Mouse (Mus musculus) thymus, adult 2 months (tissue): ENCODE data around the gene Ccdc51. TPM values are rescaled to one million over a fixed set of nuclear protein-coding genes. Genes with fewer than 3 reads are reported as not detected.

ENCODE experiments used
- DNase-seq: peaks from one replicate; pipeline ENCODE4 v3.0.0; 2021
- H3K27ac ChIP-seq: fragments of 200-500 bp; 2 replicates; pipeline ENCODE4 v1.5.1; 2012; ENCODE audit warnings: low read length, control low read depth; ENCODE audit not compliant: control insufficient read depth, insufficient read depth
- H3K27me3 ChIP-seq: fragments of 200-500 bp; 2 replicates; pipeline ENCODE4 v1.6.1; 2012; ENCODE audit warnings: mild to moderate bottlenecking, low read length, moderate library complexity, mixed read lengths; ENCODE audit not compliant: control insufficient read depth, insufficient read depth
- H3K36me3 ChIP-seq: fragments of 200-500 bp; 2 replicates; pipeline ENCODE4 v1.6.1; 2012; ENCODE audit warnings: mild to moderate bottlenecking, low read length, moderate library complexity; ENCODE audit not compliant: control insufficient read depth, insufficient read depth
- H3K4me1 ChIP-seq: fragments of 200-500 bp; replicated peaks from 2 replicates; pipeline ENCODE4 v1.6.1; 2012; ENCODE audit warnings: low read length; ENCODE audit not compliant: control insufficient read depth, insufficient read depth
- H3K4me3 ChIP-seq: fragments of 200-500 bp; 2 replicates; pipeline ENCODE4 v1.5.1; 2012; ENCODE audit warnings: mild to moderate bottlenecking, low read length, control low read depth, moderate library complexity; ENCODE audit not compliant: control insufficient read depth, insufficient read depth
- CTCF ChIP-seq: fragments of 200-500 bp; IDR thresholded peaks from 2 replicates; pipeline ENCODE4 v1.5.1; 2012; ENCODE audit warnings: mild to moderate bottlenecking, control low read depth, low read length, moderate library complexity, borderline replicate concordance; ENCODE audit not compliant: control insufficient read depth, poor library complexity, insufficient read depth; ENCODE audit errors: extremely low read depth
- POLR2A ChIP-seq: fragments of 200-500 bp; IDR thresholded peaks from 2 replicates; pipeline ENCODE4 v1.6.1; 2012; ENCODE audit warnings: mild to moderate bottlenecking, low read length, control low read depth, moderate library complexity; ENCODE audit not compliant: control insufficient read depth, poor library complexity, insufficient read depth; ENCODE audit errors: extremely low read depth
- WGBS: fragments of 180-500 bp; shearing (Covaris S2); methylation state at CpG from one replicate; pipeline ENCODE4 v1.1.7; 2018; 5-methylcytosine and 5-hydroxymethylcytosine counted together
- polyA plus RNA-seq: library from polyadenylated mRNA; depleted of rRNA; stranded (reverse); fragments of >200 nt; gene quantifications from 2 replicates; pipeline ENCODE4 v1.2.3, GENCODE M21; 2012

Gene Ccdc51
- polyA plus RNA-seq, 1 experiment = 11.9 TPM

- no peak for DNase-seq
- no peak for TF ChIP-seq POLR2A
- TF ChIP-seq CTCF = no peak
- Histone ChIP-seq H3K4me1 (no peaks in the 10 kb centered on the region), H3K4me3 (no peak overlapping the region), H3K36me3 (no peaks in the 10 kb centered on the region), H3K27ac (no peak overlapping the region), H3K27me3 (no peaks in the 10 kb centered on the region)
- 93% methylated on average over 11 of the region's 11 CpGs for WGBS
Measured at GRCm38 (mm10) chr9:109110240-109110639, 27.9 kb downstream of the Ccdc51 start.

DNA sequence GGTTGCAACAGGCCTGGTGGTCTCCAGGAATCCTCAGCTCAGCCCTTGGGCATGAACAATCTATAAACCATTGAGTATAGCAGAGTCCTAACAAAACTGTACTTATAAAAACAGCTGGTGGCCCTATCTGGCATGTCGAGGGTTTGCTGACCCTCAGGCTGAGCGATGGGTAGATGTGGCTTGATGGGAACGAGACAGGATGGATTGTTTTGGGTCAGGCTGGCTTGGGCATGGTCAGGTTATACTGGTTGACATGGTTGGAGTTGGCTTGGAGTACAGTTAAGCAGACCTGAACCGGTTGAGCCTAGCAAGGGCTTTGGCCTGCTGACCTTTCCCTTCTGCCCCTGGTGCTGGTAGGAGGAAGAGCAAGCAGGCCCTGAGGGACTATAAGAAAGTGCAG lies 28.8 kb downstream of the Ccdc51 start:
- Histone ChIP-seq H3K27me3 (no peaks in the 10 kb centered on the region), H3K36me3 (no peaks in the 10 kb centered on the region), H3K4me1 (no peaks in the 10 kb centered on the region), H3K27ac (no peak overlapping the region), H3K4me3 (no peak overlapping the region)
- no peak for TF ChIP-seq CTCF
- TF ChIP-seq POLR2A = no peak
- DNase-seq = no peak
- WGBS = 96% methylated on average over 4 of the region's 4 CpGs

DNA sequence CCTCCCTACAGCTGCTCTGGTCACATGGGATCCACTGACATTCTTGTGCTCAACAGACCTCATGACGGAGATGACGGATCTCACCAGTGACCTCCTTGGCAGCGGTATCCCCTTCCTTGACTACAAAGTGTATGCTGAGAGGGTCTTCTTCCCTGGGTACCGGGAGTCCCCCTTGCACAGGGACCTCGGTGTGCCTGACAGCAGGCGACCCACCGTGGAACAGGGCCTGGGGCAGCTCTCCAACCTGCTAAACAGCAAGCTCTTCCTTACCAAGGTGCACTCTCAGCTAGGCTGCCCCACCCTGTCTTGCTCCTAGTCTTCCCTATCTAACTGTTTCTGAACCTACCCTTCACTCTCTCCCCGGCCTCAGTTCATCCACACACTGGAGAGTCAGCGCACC lies 29.3 kb downstream of the Ccdc51 start:
- Histone ChIP-seq H3K36me3 (no peaks in the 10 kb centered on the region), H3K27me3 (no peaks in the 10 kb centered on the region), H3K27ac (no peak overlapping the region), H3K4me3 (no peak overlapping the region), H3K4me1 (no peaks in the 10 kb centered on the region)
- whole genome bisulfite sequencing = 95% methylated on average over 9 of the region's 9 CpGs
- no peak for DNase-seq
- TF ChIP-seq POLR2A = no peak
- no peak for TF ChIP-seq CTCF

- H3K4me1 ChIP-seq = no peaks in the 10 kb centered on the region
- no peak overlapping the region for H3K27ac ChIP-seq
- no peaks in the 10 kb centered on the region for H3K27me3 ChIP-seq
- no peak for TF ChIP-seq POLR2A
- TF ChIP-seq CTCF = no peak
- no peak for DNase-seq
- WGBS = 92% methylated on average over 8 of the region's 8 CpGs
- no peaks in the 10 kb centered on the region for H3K36me3 ChIP-seq
- no peak overlapping the region for H3K4me3 ChIP-seq
Measured at GRCm38 (mm10) chr9:109113331-109113730, 31.0 kb downstream of the Ccdc51 start.

- no peak overlapping the region for H3K27ac ChIP-seq
- TF ChIP-seq POLR2A (no peak), CTCF (no peak)
- WGBS = 94% methylated on average over 11 of the region's 11 CpGs
- no peak overlapping the region for H3K4me3 ChIP-seq
- no peaks in the 10 kb centered on the region for H3K4me1 ChIP-seq
- no peaks in the 10 kb centered on the region for H3K36me3 ChIP-seq
- no peaks in the 10 kb centered on the region for H3K27me3 ChIP-seq
- no peak for DNase-seq
Measured at GRCm38 (mm10) chr9:109114276-109114675, 32.0 kb downstream of the Ccdc51 start.

- Histone ChIP-seq H3K4me1 (no peaks in the 10 kb centered on the region), H3K27ac (no peak overlapping the region), H3K4me3 (no peak overlapping the region), H3K27me3 (no peaks in the 10 kb centered on the region), H3K36me3 (no peaks in the 10 kb centered on the region)
- no peak for DNase-seq
- no peak for TF ChIP-seq CTCF
- no peak for TF ChIP-seq POLR2A
- 96% methylated on average over 7 of the region's 7 CpGs for WGBS
Measured at GRCm38 (mm10) chr9:109114871-109115270, 32.6 kb downstream of the Ccdc51 start.

GRCm38 (mm10) chr9:109116205-109116604 lies 33.9 kb downstream of the Ccdc51 start:
- TF ChIP-seq CTCF (no peak), POLR2A (no peak)
- no peak for DNase-seq
- WGBS = 95% methylated on average over 10 of the region's 10 CpGs
- no peaks in the 10 kb centered on the region for H3K4me1 ChIP-seq
- no peak overlapping the region for H3K27ac ChIP-seq
- H3K36me3 ChIP-seq = no peaks in the 10 kb centered on the region
- no peaks in the 10 kb centered on the region for H3K27me3 ChIP-seq
- H3K4me3 ChIP-seq = no peak overlapping the region
